Mouse (Mus musculus) ES-E14 (cell line): Measurements from ENCODE around the gene Grip1. TPM values are rescaled to one million over a fixed set of nuclear protein-coding genes. Genes with fewer than 3 reads are reported as not detected.

Experiments
- DNase-seq: peaks from one replicate; pipeline ENCODE4 v3.0.0-alpha.2; 2013; ENCODE audit warnings: low read depth, low spot score
- H3K27ac ChIP-seq: 2 replicates; pipeline ENCODE4 v1.5.1; 2012; ENCODE audit warnings: low read depth, mild to moderate bottlenecking, low read length, moderate library complexity, mixed read lengths; ENCODE audit not compliant: poor library complexity, insufficient read depth, severe bottlenecking
- H3K36me3 ChIP-seq: 2 replicates; pipeline ENCODE4 v1.6.1; 2012; ENCODE audit warnings: mild to moderate bottlenecking, low read length, moderate library complexity, mixed read lengths; ENCODE audit not compliant: control insufficient read depth, poor library complexity, insufficient read depth, severe bottlenecking
- H3K4me1 ChIP-seq, 2 experiments: fragments of 150-350 bp in 1 of 2; sonication (generic) in 1 of 2; 2 replicates each; pipeline ENCODE4 v1.6.1; 2012; ENCODE audit warnings: low read length in 2 of 2, mild to moderate bottlenecking in 1 of 2, mixed read lengths in 1 of 2; ENCODE audit not compliant: control insufficient read depth in 2 of 2, insufficient read depth in 2 of 2, poor library complexity in 1 of 2
- H3K4me3 ChIP-seq, 2 experiments: fragments of 150-350 bp in 1 of 2; sonication (generic) in 1 of 2; 2 replicates each; pipeline ENCODE4 v1.5.1; 2012; ENCODE audit warnings: low read length in 2 of 2, low read depth in 1 of 2, mild to moderate bottlenecking in 1 of 2, mixed read lengths in 1 of 2; ENCODE audit not compliant: insufficient read depth in 1 of 2, poor library complexity in 1 of 2, severe bottlenecking in 1 of 2
- H3K9ac ChIP-seq: 2 replicates; pipeline ENCODE4 v1.6.1; 2012; ENCODE audit warnings: low read depth, mild to moderate bottlenecking, low read length, mixed read lengths; ENCODE audit not compliant: poor library complexity, insufficient read depth, severe bottlenecking
- H3K9me3 ChIP-seq: fragments of 150-350 bp; sonication (generic); 2 replicates; pipeline ENCODE4 v1.6.1; 2012; ENCODE audit warnings: low read depth, mild to moderate bottlenecking, low read length; ENCODE audit not compliant: control insufficient read depth, insufficient read depth
- CHD2 ChIP-seq: IDR thresholded peaks from 2 replicates; pipeline ENCODE4 v1.6.1; 2014; ENCODE audit warnings: mild to moderate bottlenecking, low read depth, low read length, inconsistent platforms
- HCFC1 ChIP-seq: IDR thresholded peaks from 2 replicates; pipeline ENCODE4 v1.6.1; 2012; ENCODE audit warnings: low read length, inconsistent platforms, borderline replicate concordance; ENCODE audit not compliant: insufficient read depth
- MAFK ChIP-seq: IDR thresholded peaks from 2 replicates; pipeline ENCODE4 v1.6.1; 2014; ENCODE audit warnings: mild to moderate bottlenecking, low read depth, low read length, inconsistent platforms; ENCODE audit not compliant: insufficient read depth
- ZC3H11A ChIP-seq: IDR thresholded peaks from 2 replicates; pipeline ENCODE4 v1.6.1; 2012; ENCODE audit warnings: low read depth, mild to moderate bottlenecking, inconsistent platforms, low read length, borderline replicate concordance
- ZNF384 ChIP-seq: IDR thresholded peaks from 2 replicates; pipeline ENCODE4 v1.6.1; 2012; ENCODE audit warnings: low read depth, low read length, inconsistent platforms
- in situ Hi-C, 2 experiments: fragments of 600-800 bp; cut with MboI; formaldehyde crosslinking; loops; one replicate each; pipeline ENCODE4 v1.15.1; 2025; ENCODE audit warnings: low sequenced_read_pairs in 2 of 2, inconsistent platforms in 1 of 2; ENCODE audit not compliant: unreplicated experiment in 2 of 2
- total RNA-seq: library from RNA; depleted of rRNA; stranded (reverse); fragments of 300-350 nt; gene quantifications from 2 replicates; pipeline ENCODE4 v1.2.3, GENCODE M21; 2012

Grip1 gene
- total RNA-seq, 1 experiment = 4.2 TPM

GRCm38 (mm10) chr10:119935231-119935630 is 481.6 kb downstream of the Grip1 start:
- H3K36me3 ChIP-seq = no peaks in the 10 kb centered on the region
- H3K4me1 ChIP-seq = peaks cover 0 to 2% of the 10 kb centered on the region in 2 experiments; a peak in 1 of 4 replicates
- DNase-seq = peak; percentile 20
- in situ Hi-C loops = no loop called here
- H3K4me3 ChIP-seq = no peak overlapping the region
- no peaks in the 10 kb centered on the region for H3K9me3 ChIP-seq
- no peak for TF ChIP-seq CHD2
- no peak for TF ChIP-seq HCFC1
- TF ChIP-seq ZNF384 = no peak
- TF ChIP-seq MAFK = no peak
- TF ChIP-seq ZC3H11A = no peak
- no peak overlapping the region for H3K9ac ChIP-seq
- H3K27ac ChIP-seq = no peak overlapping the region

GRCm38 (mm10) chr10:119937481-119937880 is 483.9 kb downstream of the Grip1 start:
- Histone ChIP-seq H3K4me3 (no peak overlapping the region), H3K9me3 (no peaks in the 10 kb centered on the region), H3K36me3 (no peaks in the 10 kb centered on the region), H3K27ac (no peak overlapping the region), H3K9ac (no peak overlapping the region), H3K4me1 (no peaks in the 10 kb centered on the region; a peak in 1 of 4 replicates)
- in situ Hi-C loops = no loop called here
- no peak for DNase-seq
- no peak for TF ChIP-seq CHD2
- no peak for TF ChIP-seq HCFC1
- no peak for TF ChIP-seq ZC3H11A
- TF ChIP-seq MAFK = no peak
- no peak for TF ChIP-seq ZNF384

DNA sequence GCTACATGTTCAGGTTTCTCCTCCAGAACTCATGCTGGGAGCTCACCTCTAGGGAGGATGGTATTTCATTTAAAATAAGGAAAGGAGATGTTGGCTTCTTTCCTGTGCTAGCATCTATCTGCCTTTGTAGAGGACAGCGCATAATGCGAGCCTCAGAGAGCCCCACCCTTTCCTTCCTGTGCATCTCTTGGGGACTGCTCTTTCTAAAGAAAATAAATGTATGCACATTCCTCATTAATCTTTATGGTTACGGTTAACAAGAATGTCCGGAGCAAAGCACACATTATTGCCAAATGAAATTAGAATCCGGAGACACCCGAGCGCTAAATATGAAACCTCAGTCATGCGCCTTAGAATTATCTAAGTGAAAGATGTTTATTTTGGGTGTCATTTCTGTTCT is 490.3 kb downstream of the Grip1 start:
- TF ChIP-seq ZNF384 = no peak
- TF ChIP-seq MAFK = no peak
- TF ChIP-seq HCFC1 = no peak
- no peak for TF ChIP-seq ZC3H11A
- TF ChIP-seq CHD2 = no peak
- no peak overlapping the region for H3K4me3 ChIP-seq
- no peak overlapping the region for H3K9ac ChIP-seq
- no peak for DNase-seq
- in situ Hi-C loops = no loop called here
- no peak overlapping the region for H3K27ac ChIP-seq
- no peaks in the 10 kb centered on the region for H3K4me1 ChIP-seq
- no peaks in the 10 kb centered on the region for H3K9me3 ChIP-seq
- no peaks in the 10 kb centered on the region for H3K36me3 ChIP-seq

GRCm38 (mm10) chr10:119951460-119951859 is 497.8 kb downstream of the Grip1 start:
- Histone ChIP-seq H3K27ac (no peak overlapping the region), H3K36me3 (no peaks in the 10 kb centered on the region), H3K4me3 (no peak overlapping the region), H3K9me3 (no peaks in the 10 kb centered on the region), H3K4me1 (no peaks in the 10 kb centered on the region), H3K9ac (no peak overlapping the region)
- DNase-seq = no peak
- in situ Hi-C loops = no loop called here
- no peak for TF ChIP-seq ZC3H11A
- no peak for TF ChIP-seq CHD2
- TF ChIP-seq ZNF384 = no peak
- TF ChIP-seq MAFK = no peak
- TF ChIP-seq HCFC1 = no peak

- TF ChIP-seq MAFK = no peak
- TF ChIP-seq ZC3H11A = no peak
- TF ChIP-seq CHD2 = no peak
- no peak for TF ChIP-seq HCFC1
- TF ChIP-seq ZNF384 = no peak
- Histone ChIP-seq H3K4me1 (no peaks in the 10 kb centered on the region), H3K36me3 (no peaks in the 10 kb centered on the region), H3K4me3 (no peak overlapping the region), H3K27ac (no peak overlapping the region), H3K9me3 (no peaks in the 10 kb centered on the region), H3K9ac (no peak overlapping the region)
- in situ Hi-C loops = no loop called here
- DNase-seq = no peak
Observed at GRCm38 (mm10) chr10:119957260-119957955, 503.8 kb downstream of the Grip1 start.
